Mouse (Mus musculus) frontal cortex, postnatal 25 days (tissue): ENCODE measurements around the gene Far2.

Experiments
- DNase-seq, 2 experiments: peaks; one replicate each; pipeline ENCODE4 v3.0.0; 2022; ENCODE audit warnings: low spot score in 2 of 2

Far2 gene

GRCm38 (mm10) chr6:148218235-148219076 is 171.4 kb downstream of the Far2 start:
- no peak for DNase-seq

GRCm38 (mm10) chr6:148222686-148223085 is 175.6 kb downstream of the Far2 start:
- no peak for DNase-seq

GRCm38 (mm10) chr6:148227542-148227941 is 180.5 kb downstream of the Far2 start:
- no peak for DNase-seq
